In the genomic region with DNA sequence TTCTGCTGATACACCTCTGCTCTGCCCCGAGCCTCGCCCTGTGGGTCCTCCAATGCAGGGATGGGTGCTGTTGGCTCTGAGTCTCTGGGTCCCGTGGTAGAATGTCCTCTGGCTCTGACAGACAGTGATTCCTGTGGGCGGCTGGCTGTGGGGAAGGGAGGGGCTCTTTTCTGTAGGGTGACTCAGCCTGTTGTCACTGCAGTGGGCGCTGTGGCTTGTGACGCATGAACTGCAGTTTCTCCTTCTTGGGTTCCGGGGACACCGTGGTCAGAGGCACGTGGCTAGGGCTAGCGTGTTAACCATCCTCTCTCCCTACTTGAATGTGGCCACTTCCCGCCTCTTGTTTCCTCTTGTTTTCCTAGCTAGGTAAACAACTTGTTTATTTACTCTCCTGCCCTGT, we compare ENCODE assay signal across 8 mouse cellular contexts. TPM values are rescaled to one million over a fixed set of nuclear protein-coding genes. Genes with fewer than 3 reads are reported as not detected.
DNase-seq lines count a peak whose midpoint lies in the region; ATAC-seq and TF ChIP-seq lines count a peak whose summit lies in the region.

No protein-coding gene starts in this region.

- intact Hi-C loops in left cerebral cortex, adult 2 months (cut with DNase I) = no loop called here

- peak overlapping the region; percentile 70 for H3K27ac ChIP-seq in left cerebral cortex, adult 2 months
- H3K27ac ChIP-seq in midbrain, embryonic 15.5 days = no peak overlapping the region
- no peak overlapping the region for H3K27ac ChIP-seq in forebrain, embryonic 16.5 days (ENCODE audit: low read length)

- no peak for TF ChIP-seq CTCF in left cerebral cortex, adult 2 months (IDR thresholded peaks at IDR 0.05)

- peak; percentile 97 for ATAC-seq in common myeloid progenitor, adult 5-6 weeks (replicated peaks; ENCODE audit: low read depth, poor library complexity, severe bottlenecking)
- peak; percentile 92 for ATAC-seq in monocyte, adult 5-6 weeks (replicated peaks; ENCODE audit: insufficient number of reproducible peaks, low FRiP score, low TSS enrichment, poor library complexity, severe bottlenecking)
- ATAC-seq in midbrain, embryonic 15.5 days (replicated peaks) = no peak
- ATAC-seq in forebrain, embryonic 16.5 days = no peak

- H3K9ac ChIP-seq in midbrain, embryonic 15.5 days = no peak overlapping the region
- H3K9ac ChIP-seq in forebrain, embryonic 16.5 days (replicated peaks; ENCODE audit: low read depth, low read length) = no peak overlapping the region

- no peak overlapping the region for H3K4me2 ChIP-seq in midbrain, embryonic 15.5 days
- H3K4me2 ChIP-seq in forebrain, embryonic 16.5 days (ENCODE audit: low read length) = no peak overlapping the region

- H3K9me3 ChIP-seq in midbrain, embryonic 15.5 days = no peaks in the 10 kb centered on the region
- no peaks in the 10 kb centered on the region for H3K9me3 ChIP-seq in forebrain, embryonic 16.5 days (ENCODE audit: control insufficient read depth, low read length)

- H3K4me3 ChIP-seq in left cerebral cortex, adult 2 months = no peak overlapping the region
- no peak overlapping the region for H3K4me3 ChIP-seq in midbrain, embryonic 15.5 days
- H3K4me3 ChIP-seq in forebrain, embryonic 16.5 days (replicated peaks; ENCODE audit: low read length) = no peak overlapping the region

- H3K27me3 ChIP-seq in midbrain, embryonic 15.5 days (replicated peaks) = no peaks in the 10 kb centered on the region
- H3K27me3 ChIP-seq in forebrain, embryonic 16.5 days (replicated peaks; ENCODE audit: control insufficient read depth, insufficient read depth, low read length) = no peaks in the 10 kb centered on the region

- H3K36me3 ChIP-seq in midbrain, embryonic 15.5 days (replicated peaks) = peaks cover 44% of the 10 kb centered on the region; the same call in 1 of the 2 replicates
- peaks cover 30% of the 10 kb centered on the region for H3K36me3 ChIP-seq in forebrain, embryonic 16.5 days (ENCODE audit: control insufficient read depth, insufficient read depth)

- 86% methylated on average over 11 of the region's 11 CpGs for WGBS in midbrain, embryonic 15.5 days
- 83% methylated on average over 11 of the region's 11 CpGs for WGBS in forebrain, embryonic 16.5 days

- DNase-seq in 3134 (ENCODE audit: extremely low read depth, insufficient read length, low spot score) = peak; percentile 89
- DNase-seq in CD4-positive helper T cell, adult 2 months (ENCODE audit: low read depth, low spot score) = peak; percentile 90
- peak; percentile 74 to 78 for DNase-seq in left cerebral cortex, adult 2 months (ENCODE audit: extremely low spot score in 1 of 2, low spot score in 2 of 2)
- no peak for DNase-seq in cerebellum, postnatal 25 days

- H3K4me1 ChIP-seq in midbrain, embryonic 15.5 days = no peaks in the 10 kb centered on the region
- H3K4me1 ChIP-seq in forebrain, embryonic 16.5 days (replicated peaks; ENCODE audit: control insufficient read depth, insufficient read depth, low read length) = 0 out of 2 replicates have a peak, but pooled peaks cover 2% of the 10 kb centered on the region

RNA-seq across cellular contexts. Expression of a gene that starts 41.6 kb away (rescaled TPM):
- 13.1 TPM in 2 replicates for total RNA-seq in common myeloid progenitor, adult 5-6 weeks (2017)
- 10 to 100 TPM; 24.4 to 31.4 TPM for total RNA-seq in left cerebral cortex, adult 2 months (2021)
- total RNA-seq in monocyte, adult 5-6 weeks (2017) = 12.9 to 14.8 TPM (median 14.4 TPM) in 3 replicates
- 29.7 and 31.3 TPM in 2 replicates for polyA plus RNA-seq in midbrain, embryonic 15.5 days (2015; fragmentation: Nextera tagmentation; extraction: Ambion mirVana)
- polyA plus RNA-seq in forebrain, embryonic 16.5 days (2015; fragmentation: Nextera tagmentation; extraction: Ambion mirVana) = 36.4 and 41.1 TPM in 2 replicates

RNA-seq across cellular contexts. Expression of a gene that starts 43.8 kb away (rescaled TPM):
- total RNA-seq in common myeloid progenitor, adult 5-6 weeks (2017) = 2,360 and 2,455 TPM in 2 replicates
- 100 to 1,000 TPM; 110 to 129 TPM for total RNA-seq in left cerebral cortex, adult 2 months (2021)
- total RNA-seq in monocyte, adult 5-6 weeks (2017) = 941 to 1,144 TPM (median 1,080 TPM) in 3 replicates
- polyA plus RNA-seq in midbrain, embryonic 15.5 days (2015; fragmentation: Nextera tagmentation; extraction: Ambion mirVana) = 82.5 and 85.8 TPM in 2 replicates
- polyA plus RNA-seq in forebrain, embryonic 16.5 days (2015; fragmentation: Nextera tagmentation; extraction: Ambion mirVana) = 101 and 105 TPM in 2 replicates

RNA-seq across cellular contexts. Expression of a gene that starts 43.9 kb away (rescaled TPM):
- 4.0 and 6.2 TPM in 2 replicates for total RNA-seq in common myeloid progenitor, adult 5-6 weeks (2017)
- total RNA-seq in left cerebral cortex, adult 2 months (2021) = 10 to 100 TPM; 37.6 to 38.2 TPM
- total RNA-seq in monocyte, adult 5-6 weeks (2017) = 5.4 to 13.6 TPM (median 6.6 TPM) in 3 replicates
- 22.8 and 24.2 TPM in 2 replicates for polyA plus RNA-seq in midbrain, embryonic 15.5 days (2015; fragmentation: Nextera tagmentation; extraction: Ambion mirVana)
- 18.1 and 21.9 TPM in 2 replicates for polyA plus RNA-seq in forebrain, embryonic 16.5 days (2015; fragmentation: Nextera tagmentation; extraction: Ambion mirVana)

Comparison
In these comparisons a context has a peak if more than half of its experiments do, and no peak if none do; other contexts are left out.
1. DNase-seq: peak in 3134 (single experiment), CD4-positive helper T cell, adult 2 months (single experiment) and left cerebral cortex, adult 2 months (2 of 2); none in cerebellum, postnatal 25 days (0 of 2).
2. ATAC-seq: peak in common myeloid progenitor, adult 5-6 weeks (single experiment) and monocyte, adult 5-6 weeks (single experiment); none in midbrain, embryonic 15.5 days (single experiment) and forebrain, embryonic 16.5 days (single experiment).